Mouse (Mus musculus) liver, postnatal 0 days (tissue): Measurements from ENCODE around the gene Coro1a.

Experiments
- CTCF ChIP-seq: sonication (generic); IDR thresholded peaks from 2 replicates; pipeline ENCODE4 v1.5.1; 2016; ENCODE audit warnings: antibody characterized with exemption, low read depth
- EP300 ChIP-seq: IDR thresholded peaks from 2 replicates; pipeline ENCODE4 v1.6.1; 2016; ENCODE audit warnings: antibody characterized with exemption, low read depth, mild to moderate bottlenecking

DNA sequence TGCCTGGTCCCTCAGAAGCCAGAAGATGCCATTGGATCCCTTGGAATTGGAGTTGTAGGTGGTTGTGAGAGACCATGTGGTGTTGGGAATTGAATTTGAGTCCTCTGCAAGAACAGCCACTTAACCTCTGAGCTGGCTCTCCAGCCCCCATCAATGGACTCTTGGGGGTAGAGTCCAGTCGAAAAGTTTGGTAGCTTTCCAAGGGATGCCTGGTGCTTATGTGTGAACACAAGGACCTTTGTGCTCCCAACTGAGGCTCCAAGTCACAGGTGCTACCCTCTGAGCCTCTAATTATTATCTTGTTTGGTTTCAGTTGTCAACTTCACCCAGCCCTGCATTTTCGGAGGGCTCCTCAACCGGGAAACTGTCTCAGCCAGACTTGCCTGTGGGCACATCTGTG, 16.9 kb downstream of the Coro1a start:
- TF ChIP-seq CTCF (no peak), EP300 (no peak)
